Mouse (Mus musculus): Measurements from ENCODE around the gene Naa38. TPM values are rescaled to one million over a fixed set of nuclear protein-coding genes. Genes with fewer than 3 reads are reported as not detected.

Gene Naa38
- polyA plus RNA-seq, 1 experiment from 2014 or later, result 134 TPM

DNA sequence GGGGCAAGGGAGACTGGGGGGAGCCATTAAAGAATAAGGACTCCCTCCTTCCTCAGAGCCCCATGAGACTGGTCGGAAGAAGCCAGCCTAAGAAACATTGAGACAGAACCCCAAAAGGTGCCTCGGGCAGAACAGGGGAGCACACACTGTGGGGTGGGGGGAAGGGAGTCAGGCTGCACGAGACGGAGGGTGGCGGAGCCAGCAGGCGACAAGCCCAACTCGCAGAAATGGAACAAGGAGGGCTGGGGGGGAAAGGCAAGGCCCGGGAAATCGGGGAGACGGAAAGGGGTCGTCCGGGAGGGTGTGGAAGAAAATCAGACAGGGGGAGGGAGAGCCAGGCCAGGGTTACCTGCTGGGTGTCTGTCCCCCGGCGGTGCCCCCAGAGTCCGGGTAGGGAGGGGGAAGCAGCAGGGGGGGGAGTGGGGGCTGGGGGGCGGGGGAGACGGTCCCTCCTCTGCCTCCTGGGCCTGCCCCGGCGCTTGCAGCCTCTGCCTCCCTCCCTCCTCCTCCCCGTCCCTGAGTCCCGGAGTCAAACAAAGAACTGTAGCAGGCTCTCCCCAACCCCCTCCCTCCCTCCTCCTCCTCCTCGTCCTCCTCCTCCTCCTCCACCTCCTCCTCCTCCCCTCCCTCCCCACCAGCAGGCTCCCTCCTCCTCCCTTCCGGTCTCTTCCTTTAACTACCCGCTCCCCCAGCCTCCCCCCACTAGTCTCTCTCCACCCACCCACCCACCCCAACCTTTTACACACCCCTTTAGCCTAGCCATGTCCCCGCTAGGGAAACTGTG lies 20.6 kb downstream of the Naa38 start:
- H3K4me3 ChIP-seq (ENCODE audit: low read length), result peak overlapping the region; percentile 79
- under 1% methylated on average over 15 of the region's 25 CpGs for WGBS
- peak overlapping the region; percentile 99 for H3K27ac ChIP-seq (ENCODE audit: low read length)
- H3K4me1 ChIP-seq (ENCODE audit: control insufficient read depth, insufficient read depth, low read length), result peaks cover 69% of the 10 kb centered on the region
- peak overlapping the region; percentile 99 for H3K4me2 ChIP-seq (ENCODE audit: low read depth, low read length)
- peaks cover 6% of the 10 kb centered on the region; the same call in 1 of the 2 replicates for H3K36me3 ChIP-seq (ENCODE audit: control insufficient read depth, insufficient read depth)
- peak; percentile 4; the same call in 1 of the 2 replicates for ATAC-seq (replicated peaks; ENCODE audit: extremely low read depth, insufficient read depth, low FRiP score)
- H3K9me3 ChIP-seq (replicated peaks; ENCODE audit: control insufficient read depth, low read length), result no peaks in the 10 kb centered on the region
- H3K27me3 ChIP-seq (ENCODE audit: control insufficient read depth, insufficient read depth, low read length), result peaks cover 2% of the 10 kb centered on the region
- H3K9ac ChIP-seq (ENCODE audit: low read length), result peak overlapping the region; percentile 85

DNA sequence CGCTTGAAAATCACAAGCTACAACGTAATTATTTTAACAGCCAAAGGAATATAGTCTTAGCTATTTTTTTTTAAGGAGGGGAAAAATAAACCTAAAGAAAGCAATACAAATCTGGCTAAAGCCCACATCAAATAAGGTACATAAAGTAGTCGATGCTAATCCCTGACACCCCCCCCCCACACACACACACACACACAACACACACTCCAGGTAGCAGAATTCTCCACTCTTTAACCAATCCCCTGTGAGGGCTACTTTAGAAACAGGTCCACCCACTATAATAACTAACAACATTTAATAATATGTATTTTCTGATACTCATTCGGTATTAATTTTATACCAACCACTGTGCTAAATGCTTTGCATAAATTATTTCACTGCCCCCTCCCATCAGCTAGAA lies 21.2 kb downstream of the Naa38 start:
- H3K27ac ChIP-seq (ENCODE audit: low read length), result peak overlapping the region; percentile 99
- peak overlapping the region; percentile 64 for H3K9ac ChIP-seq (ENCODE audit: low read length)
- peak overlapping the region; percentile 99 for H3K4me2 ChIP-seq (ENCODE audit: low read depth, low read length)
- peak overlapping the region; percentile 79 for H3K4me3 ChIP-seq (ENCODE audit: low read length)
- no peak for ATAC-seq (replicated peaks; ENCODE audit: extremely low read depth, insufficient read depth, low FRiP score)
- no peaks in the 10 kb centered on the region for H3K9me3 ChIP-seq (replicated peaks; ENCODE audit: control insufficient read depth, low read length)
- 3% methylated on average over 4 of the region's 4 CpGs for WGBS
- peaks cover 71% of the 10 kb centered on the region for H3K4me1 ChIP-seq (ENCODE audit: control insufficient read depth, insufficient read depth, low read length)
- peaks cover 9% of the 10 kb centered on the region for H3K27me3 ChIP-seq (ENCODE audit: control insufficient read depth, insufficient read depth, low read length)
- peaks cover 6% of the 10 kb centered on the region; the same call in 1 of the 2 replicates for H3K36me3 ChIP-seq (ENCODE audit: control insufficient read depth, insufficient read depth)

DNA sequence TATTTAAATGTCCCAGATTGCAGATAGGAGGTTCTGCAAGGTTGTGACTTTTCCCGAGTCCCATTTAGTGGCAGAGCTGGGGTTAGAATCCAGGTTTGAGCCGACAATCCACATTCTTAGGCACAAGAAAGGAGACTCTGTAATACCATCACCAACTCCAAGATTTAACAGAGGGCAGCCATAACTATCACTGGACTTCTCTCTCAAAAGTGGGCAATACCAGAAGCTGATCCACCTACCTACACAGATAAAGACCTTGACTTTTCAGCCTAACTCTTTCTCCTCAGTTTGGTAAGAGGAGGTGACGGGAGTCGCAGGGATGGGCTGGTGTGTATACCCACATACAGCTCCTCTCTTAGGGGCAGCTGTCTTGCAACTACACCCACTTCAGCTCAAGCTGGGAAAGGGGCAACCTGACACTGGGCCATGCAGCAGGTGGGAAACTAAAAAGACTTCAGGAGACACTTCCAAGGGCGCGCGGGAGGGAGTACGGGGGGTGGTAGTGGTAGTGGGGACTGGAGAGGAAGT lies 21.7 kb downstream of the Naa38 start:
- no peaks in the 10 kb centered on the region for H3K9me3 ChIP-seq (replicated peaks; ENCODE audit: control insufficient read depth, low read length)
- ATAC-seq (replicated peaks; ENCODE audit: extremely low read depth, insufficient read depth, low FRiP score), result no peak
- H3K4me3 ChIP-seq (ENCODE audit: low read length), result peak overlapping the region; percentile 79
- peaks cover 68% of the 10 kb centered on the region for H3K4me1 ChIP-seq (ENCODE audit: control insufficient read depth, insufficient read depth, low read length)
- peak overlapping the region; percentile 99 for H3K27ac ChIP-seq (ENCODE audit: low read length)
- peaks cover 12% of the 10 kb centered on the region for H3K27me3 ChIP-seq (ENCODE audit: control insufficient read depth, insufficient read depth, low read length)
- peaks cover 6% of the 10 kb centered on the region; the same call in 1 of the 2 replicates for H3K36me3 ChIP-seq (ENCODE audit: control insufficient read depth, insufficient read depth)
- peak overlapping the region; percentile 99 for H3K4me2 ChIP-seq (ENCODE audit: low read depth, low read length)
- peak overlapping the region; percentile 64 for H3K9ac ChIP-seq (ENCODE audit: low read length)
- WGBS, result 14% methylated on average over 8 of the region's 8 CpGs

DNA sequence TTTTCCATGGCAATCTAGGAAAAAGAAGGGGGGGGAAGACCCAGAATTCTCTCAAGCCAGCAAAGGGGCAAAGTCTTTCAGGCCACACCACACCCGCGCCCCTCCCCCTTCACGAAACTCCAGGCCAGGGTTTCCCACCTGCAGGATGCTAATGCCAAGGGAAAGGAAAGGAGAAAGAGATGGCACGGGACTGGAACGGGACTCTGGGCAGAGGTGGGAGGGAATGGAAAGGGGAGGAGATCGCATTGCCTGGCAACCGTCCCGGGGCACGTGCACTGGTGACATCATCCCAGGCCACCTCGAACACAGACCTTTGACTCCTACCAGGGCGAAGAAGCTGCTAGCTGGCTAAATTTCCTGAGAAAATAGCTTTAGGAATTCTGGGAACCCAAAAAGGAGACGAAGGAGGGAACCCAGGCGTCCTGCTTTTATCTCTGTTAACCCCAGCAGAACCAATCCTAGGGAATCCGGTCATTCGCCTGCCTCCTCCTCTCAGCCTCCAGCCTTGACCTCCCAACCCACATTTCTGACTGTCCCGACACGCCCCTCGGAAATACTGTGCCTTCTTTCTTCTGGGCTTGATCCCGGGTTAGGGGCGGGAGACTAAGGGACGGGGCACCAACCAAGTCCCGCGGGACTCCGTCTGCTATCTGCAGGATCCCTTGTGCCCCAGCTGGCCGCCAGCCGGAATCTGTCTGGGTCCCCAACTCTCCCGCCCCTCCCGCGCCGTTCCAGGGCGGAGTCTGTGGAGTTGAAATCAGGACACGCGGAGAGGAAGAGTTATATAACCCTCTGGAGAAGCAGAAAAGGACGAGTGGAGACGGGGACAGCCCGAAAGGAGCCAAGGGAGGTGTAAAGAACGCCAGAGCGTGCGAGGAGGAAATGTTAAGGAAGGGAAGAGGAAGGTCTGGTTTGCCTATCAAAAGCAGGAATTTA lies 22.4 kb downstream of the Naa38 start:
- Histone ChIP-seq H3K36me3 (ENCODE audit: control insufficient read depth, insufficient read depth) (peaks cover 2% of the 10 kb centered on the region; the same call in 1 of the 2 replicates), H3K9ac (ENCODE audit: low read length) (peak overlapping the region; percentile 81), H3K4me1 (ENCODE audit: control insufficient read depth, insufficient read depth, low read length) (peaks cover 61% of the 10 kb centered on the region), H3K4me2 (ENCODE audit: low read depth, low read length) (peak overlapping the region; percentile 99), H3K27me3 (ENCODE audit: control insufficient read depth, insufficient read depth, low read length) (peaks cover 19% of the 10 kb centered on the region), H3K4me3 (ENCODE audit: low read length) (peak overlapping the region; percentile 79), H3K9me3 (replicated peaks; ENCODE audit: control insufficient read depth, low read length) (no peaks in the 10 kb centered on the region), H3K27ac (ENCODE audit: low read length) (peak overlapping the region; percentile 99)
- WGBS, result under 1% methylated on average over 39 of the region's 39 CpGs
- peak; percentile 43 for ATAC-seq (replicated peaks; ENCODE audit: extremely low read depth, insufficient read depth, low FRiP score)

DNA sequence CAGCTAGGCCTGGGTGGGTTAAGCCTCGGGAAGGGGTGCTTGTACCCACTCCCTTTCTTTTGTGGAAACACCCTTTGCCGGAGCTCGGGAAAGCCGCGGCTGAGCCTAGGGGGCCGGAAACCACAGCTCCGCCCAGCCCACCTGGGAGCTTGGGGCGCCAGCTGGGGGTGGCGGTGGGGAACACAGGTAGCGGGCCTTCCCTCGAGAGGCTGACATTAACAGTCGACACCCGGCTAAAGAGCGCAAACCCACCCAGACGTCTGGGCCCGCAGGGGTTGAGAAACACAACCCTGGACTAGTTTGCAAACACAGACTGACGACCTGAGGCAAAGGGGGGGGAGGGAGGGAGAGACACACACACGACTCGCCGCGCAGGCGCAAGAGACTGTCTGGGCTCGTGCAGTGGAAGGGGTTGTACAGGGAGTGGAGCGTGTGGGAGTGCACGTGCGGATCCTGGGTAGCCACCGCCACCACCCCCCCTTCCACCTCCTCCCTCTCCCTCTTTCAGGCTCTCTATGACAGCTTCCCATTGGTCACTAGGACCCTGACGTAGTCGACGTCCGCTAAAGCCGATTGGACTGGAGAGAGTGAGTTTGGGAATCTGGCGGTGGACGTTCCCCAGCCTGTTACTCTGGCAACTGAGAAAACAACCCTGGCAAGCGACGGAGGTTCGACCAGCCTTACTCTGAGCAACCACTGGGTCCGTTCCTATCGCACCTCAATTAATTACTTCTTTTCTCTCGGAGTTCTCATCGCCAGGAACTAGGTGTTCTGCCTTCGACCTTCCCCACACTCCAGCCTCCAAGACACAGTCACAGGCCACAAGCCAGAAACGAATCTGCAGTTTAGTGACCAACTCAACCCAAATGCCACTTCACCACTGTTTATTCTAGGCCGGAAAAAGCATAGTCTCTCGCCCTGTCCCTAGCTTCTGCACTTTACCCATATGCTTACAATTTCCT lies 23.5 kb downstream of the Naa38 start:
- Histone ChIP-seq H3K9me3 (replicated peaks; ENCODE audit: control insufficient read depth, low read length) (no peaks in the 10 kb centered on the region), H3K4me1 (ENCODE audit: control insufficient read depth, insufficient read depth, low read length) (peaks cover 51% of the 10 kb centered on the region), H3K27ac (ENCODE audit: low read length) (peak overlapping the region; percentile 99)

DNA sequence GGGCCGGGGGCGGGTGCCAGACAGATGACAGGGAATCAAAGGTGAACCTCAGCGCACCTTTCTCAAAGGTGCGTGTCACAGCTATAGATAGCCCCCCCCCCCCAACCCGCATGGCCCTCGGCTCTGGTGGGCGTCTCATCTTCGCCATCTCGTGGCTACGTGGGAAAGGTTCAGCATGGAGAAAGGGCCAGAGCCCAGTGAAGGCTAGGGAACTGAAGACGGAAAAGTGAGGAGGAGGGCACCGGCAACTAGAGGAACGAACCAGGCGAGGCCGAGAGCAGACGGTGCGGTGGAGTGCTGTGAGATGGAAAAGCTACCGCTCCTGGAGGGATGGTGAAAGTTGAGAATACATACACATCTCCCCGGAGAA lies 24.1 kb downstream of the Naa38 start:
- ATAC-seq (replicated peaks; ENCODE audit: extremely low read depth, insufficient read depth, low FRiP score), result no peak
- H3K4me2 ChIP-seq (ENCODE audit: low read depth, low read length), result peak overlapping the region; percentile 99
- no peaks in the 10 kb centered on the region for H3K9me3 ChIP-seq (replicated peaks; ENCODE audit: control insufficient read depth, low read length)
- H3K4me1 ChIP-seq (ENCODE audit: control insufficient read depth, insufficient read depth, low read length), result peaks cover 44% of the 10 kb centered on the region
- H3K36me3 ChIP-seq (ENCODE audit: control insufficient read depth, insufficient read depth), result no peaks in the 10 kb centered on the region
- peak overlapping the region; percentile 99 for H3K27ac ChIP-seq (ENCODE audit: low read length)
- WGBS, result 1% methylated on average over 19 of the region's 19 CpGs
- H3K27me3 ChIP-seq (ENCODE audit: control insufficient read depth, insufficient read depth, low read length), result peaks cover 20% of the 10 kb centered on the region
- peak overlapping the region; percentile 79 for H3K4me3 ChIP-seq (ENCODE audit: low read length)
- H3K9ac ChIP-seq (ENCODE audit: low read length), result peak overlapping the region; percentile 73

More for the DNA sequence above, 23.5 kb downstream of the Naa38 start:
- Histone ChIP-seq H3K4me3 (ENCODE audit: low read length) (peak overlapping the region; percentile 79), H3K4me2 (ENCODE audit: low read depth, low read length) (peak overlapping the region; percentile 99), H3K36me3 (ENCODE audit: control insufficient read depth, insufficient read depth) (no peaks in the 10 kb centered on the region), H3K9ac (ENCODE audit: low read length) (peak overlapping the region; percentile 81), H3K27me3 (ENCODE audit: control insufficient read depth, insufficient read depth, low read length) (peaks cover 20% of the 10 kb centered on the region)
- WGBS, result under 1% methylated on average over 45 of the region's 45 CpGs
- ATAC-seq (replicated peaks; ENCODE audit: extremely low read depth, insufficient read depth, low FRiP score), result peak; percentile 82

DNA sequence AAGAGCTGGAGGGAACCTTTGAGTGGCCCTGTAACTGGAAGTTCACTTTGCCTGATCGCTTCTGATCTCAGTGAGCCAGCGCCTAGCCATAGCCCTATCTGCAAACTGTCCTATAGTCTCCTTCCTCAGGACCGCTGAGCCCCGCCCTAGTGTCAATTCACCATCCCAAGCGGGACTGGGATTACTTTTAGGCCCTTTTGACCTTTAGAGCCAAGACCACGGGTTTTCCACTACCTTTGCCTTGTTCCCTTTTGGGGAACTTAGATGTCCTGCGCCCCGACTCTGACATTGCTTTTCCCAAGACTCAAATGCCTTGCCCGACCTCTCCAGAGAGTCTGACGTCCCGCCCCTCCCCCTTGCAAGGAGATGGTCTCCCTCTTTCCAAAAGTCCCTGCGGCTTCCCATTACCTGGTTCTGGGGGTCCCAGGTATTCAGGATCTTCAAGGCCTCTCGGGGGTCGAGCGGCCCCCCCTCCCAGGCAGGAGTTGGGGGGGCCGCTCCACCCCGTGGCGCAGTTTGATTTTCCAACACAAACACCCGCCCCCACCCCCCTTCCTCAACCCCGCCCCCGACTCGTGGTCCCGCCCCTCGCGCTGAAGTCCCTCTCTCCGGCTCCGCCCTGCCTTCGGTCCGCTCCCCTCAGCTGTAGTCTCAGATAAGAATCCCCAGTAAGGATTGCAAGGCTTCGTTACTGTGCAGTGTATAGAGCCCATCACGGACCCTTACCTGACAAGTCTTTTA lies 24.7 kb downstream of the Naa38 start:
- H3K27ac ChIP-seq (ENCODE audit: low read length), result peak overlapping the region; percentile 99
- H3K9me3 ChIP-seq (replicated peaks; ENCODE audit: control insufficient read depth, low read length), result no peaks in the 10 kb centered on the region
- peak overlapping the region; percentile 79 for H3K4me3 ChIP-seq (ENCODE audit: low read length)
- H3K4me2 ChIP-seq (ENCODE audit: low read depth, low read length), result peak overlapping the region; percentile 99
- no peaks in the 10 kb centered on the region for H3K36me3 ChIP-seq (ENCODE audit: control insufficient read depth, insufficient read depth)
- H3K4me1 ChIP-seq (ENCODE audit: control insufficient read depth, insufficient read depth, low read length), result peaks cover 38% of the 10 kb centered on the region
- ATAC-seq (replicated peaks; ENCODE audit: extremely low read depth, insufficient read depth, low FRiP score), result no peak
- peaks cover 20% of the 10 kb centered on the region for H3K27me3 ChIP-seq (ENCODE audit: control insufficient read depth, insufficient read depth, low read length)
- WGBS, result under 1% methylated on average over 31 of the region's 31 CpGs
- H3K9ac ChIP-seq (ENCODE audit: low read length), result peak overlapping the region; percentile 73
